Mouse (Mus musculus) olfactory bulb, adult 2 months (tissue): ENCODE results near the gene Htra3.

Experiments used
- CTCF ChIP-seq: fragments of 200-500 bp; IDR thresholded peaks from 2 replicates; pipeline ENCODE4 v1.5.1; 2012; ENCODE audit warnings: low read depth, mild to moderate bottlenecking, low read length, moderate library complexity; ENCODE audit not compliant: insufficient read depth
- POLR2A ChIP-seq: fragments of 200-500 bp; IDR thresholded peaks from 2 replicates; pipeline ENCODE4 v1.6.1; 2012; ENCODE audit warnings: mild to moderate bottlenecking, low read depth, low read length, moderate library complexity; ENCODE audit not compliant: insufficient read depth

DNA sequence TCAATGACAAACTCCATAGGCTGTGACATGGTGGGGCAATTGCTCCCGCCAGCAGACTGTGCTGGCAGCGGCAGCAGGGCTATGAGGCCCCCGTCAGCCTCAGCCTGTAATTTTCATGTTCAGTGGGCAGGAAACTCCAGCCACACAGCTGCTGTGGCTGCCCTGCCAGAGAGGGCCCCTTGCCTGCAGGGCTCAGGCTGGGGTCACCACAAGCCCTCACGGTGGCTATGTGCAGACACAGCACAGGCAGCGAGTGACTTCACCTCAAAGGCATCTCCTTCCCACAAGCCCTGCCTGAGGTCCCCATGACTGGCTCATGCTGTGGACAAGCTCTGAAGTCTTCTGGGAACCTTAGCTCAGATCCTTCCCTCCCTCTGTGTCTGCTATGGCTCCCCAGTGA, 7.5 kb upstream of the Htra3 start:
- no peak for TF ChIP-seq CTCF
- no peak for TF ChIP-seq POLR2A
